Mouse (Mus musculus): ENCODE results near the gene Llph. TPM values are rescaled to one million over a fixed set of nuclear protein-coding genes. Genes with fewer than 3 reads are reported as not detected.

Llph gene
- 39.9 and 44.4 TPM in 2 replicates for polyA plus RNA-seq (2012; ENCODE audit: insufficient read depth, insufficient read length, missing spikeins)

DNA sequence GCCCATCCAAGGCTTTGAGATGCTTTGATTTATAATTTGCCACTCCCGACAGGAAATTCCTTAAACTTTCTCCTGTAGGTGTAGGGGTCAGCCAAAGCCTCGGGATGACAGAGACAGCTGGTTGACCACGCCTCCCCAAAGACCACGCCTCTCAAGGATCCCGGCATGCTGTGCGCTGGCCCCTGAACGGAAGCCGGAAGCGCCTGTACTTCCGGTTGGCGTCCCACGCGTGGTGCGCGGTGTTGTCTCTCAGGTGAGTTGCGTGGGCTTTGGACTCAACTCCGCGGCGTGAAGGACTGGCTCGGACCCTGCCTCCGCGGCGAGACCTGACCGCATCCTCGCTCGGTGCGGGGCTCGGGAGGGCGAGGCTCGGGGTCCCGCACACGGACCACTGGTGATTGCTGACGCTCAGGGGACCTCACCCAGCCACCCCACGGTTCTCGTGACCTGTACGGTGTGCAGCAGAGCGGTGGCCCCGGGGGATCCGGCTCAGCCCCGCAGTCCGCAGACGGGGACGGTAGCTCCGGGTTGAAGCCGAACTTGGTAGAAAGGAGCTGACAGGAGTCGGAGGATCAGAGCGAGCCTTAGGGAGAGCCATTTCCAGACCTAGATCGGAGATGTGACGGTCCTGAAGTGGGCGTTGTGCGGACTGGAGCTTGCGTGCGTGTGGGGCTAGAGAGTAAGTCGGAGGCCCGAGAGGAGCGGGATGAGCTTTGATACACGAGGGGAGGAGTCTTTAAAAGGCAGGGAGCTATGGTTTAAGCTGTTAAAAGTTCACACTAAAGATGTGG lies at the start of gene Llph:
Gene Llph (plus strand): TSS at position 200 of the 791 bp plus-strand sequence.
- H3K4me1 ChIP-seq (ENCODE audit: control insufficient read depth, insufficient read depth, insufficient read length, low read length) = peaks cover 2% of the 10 kb centered on the region; the same call in 1 of the 2 replicates
- H3K4me3 ChIP-seq (ENCODE audit: insufficient read depth, low read depth, low read length) = peak within 1 kb of the TSS; percentile 93
- peak within 1 kb of the TSS; percentile 60 for H3K27ac ChIP-seq (replicated peaks; ENCODE audit: low read depth, low read length)

DNA sequence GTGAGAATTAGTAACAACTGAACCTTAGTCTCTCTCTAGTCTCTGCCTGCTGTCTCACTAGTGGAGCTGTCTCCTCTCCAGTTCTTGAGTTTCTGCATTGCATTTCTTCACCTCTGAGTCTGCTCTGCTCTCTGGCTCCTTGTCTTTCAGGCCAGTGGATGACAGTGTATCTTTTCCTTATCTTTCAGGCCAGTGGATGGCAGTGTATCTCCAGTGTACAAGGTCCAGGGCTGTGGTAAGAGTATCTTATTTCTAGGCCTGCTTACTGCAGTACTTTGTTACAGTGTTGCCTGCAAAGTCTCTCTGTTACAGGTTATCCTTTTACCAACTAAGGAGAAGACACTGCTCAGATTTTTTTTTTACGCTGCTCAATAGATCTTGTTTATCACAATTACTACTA lies 44.0 kb upstream of the Llph start:
- no peak overlapping the region for H3K4me3 ChIP-seq (ENCODE audit: insufficient read depth, low read depth, low read length)

DNA sequence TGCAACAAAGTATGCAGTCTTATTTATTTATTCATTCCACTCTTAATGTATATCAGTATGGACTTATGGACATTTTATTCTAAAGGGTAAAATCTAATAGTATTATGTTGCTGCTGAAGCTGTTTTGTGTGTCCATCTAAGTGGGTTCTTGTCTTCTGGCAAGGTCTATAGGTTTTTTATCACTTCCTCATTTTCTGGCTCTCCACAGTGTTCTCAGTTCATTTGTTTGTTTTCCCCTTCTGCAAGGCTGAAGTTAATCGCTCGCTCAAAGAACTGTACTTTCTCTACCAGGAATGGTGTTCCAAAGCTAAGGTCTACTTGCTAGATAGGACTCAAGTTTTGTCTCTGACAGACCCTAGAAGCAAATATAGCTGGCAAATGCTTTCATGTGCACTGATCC lies 43.5 kb upstream of the Llph start:
- H3K4me1 ChIP-seq (ENCODE audit: control insufficient read depth, insufficient read depth, insufficient read length, low read length) = no peaks in the 10 kb centered on the region
- H3K4me3 ChIP-seq (ENCODE audit: insufficient read depth, low read depth, low read length) = no peak overlapping the region
- H3K27ac ChIP-seq (replicated peaks; ENCODE audit: low read depth, low read length) = no peak overlapping the region

More for the DNA sequence above, 44.0 kb upstream of the Llph start:
- Histone ChIP-seq H3K27ac (replicated peaks; ENCODE audit: low read depth, low read length) (no peak overlapping the region), H3K4me1 (ENCODE audit: control insufficient read depth, insufficient read depth, insufficient read length, low read length) (no peaks in the 10 kb centered on the region)

DNA sequence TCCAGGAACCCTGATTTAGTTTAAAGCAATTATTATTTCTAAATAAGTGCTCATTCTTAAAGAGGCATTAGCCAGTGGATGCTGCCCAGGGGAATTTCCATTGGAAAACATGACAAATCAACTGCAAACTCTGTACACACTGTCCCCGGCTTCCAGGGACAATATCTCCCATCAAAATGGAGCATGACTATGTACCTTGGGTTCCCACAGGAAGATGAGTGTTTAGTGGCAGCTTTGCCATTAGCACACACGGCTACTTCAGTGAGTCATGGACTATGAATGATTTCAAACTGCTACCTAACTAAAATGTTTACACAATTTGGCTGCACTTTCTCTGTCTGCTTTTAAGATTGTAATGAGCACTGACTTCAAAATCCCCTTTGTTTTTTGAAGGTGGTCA lies 38.4 kb upstream of the Llph start:
- Histone ChIP-seq H3K4me3 (ENCODE audit: insufficient read depth, low read depth, low read length) (no peak overlapping the region), H3K27ac (replicated peaks; ENCODE audit: low read depth, low read length) (no peak overlapping the region), H3K4me1 (ENCODE audit: control insufficient read depth, insufficient read depth, insufficient read length, low read length) (peaks cover 8% of the 10 kb centered on the region; the same call in 1 of the 2 replicates)

DNA sequence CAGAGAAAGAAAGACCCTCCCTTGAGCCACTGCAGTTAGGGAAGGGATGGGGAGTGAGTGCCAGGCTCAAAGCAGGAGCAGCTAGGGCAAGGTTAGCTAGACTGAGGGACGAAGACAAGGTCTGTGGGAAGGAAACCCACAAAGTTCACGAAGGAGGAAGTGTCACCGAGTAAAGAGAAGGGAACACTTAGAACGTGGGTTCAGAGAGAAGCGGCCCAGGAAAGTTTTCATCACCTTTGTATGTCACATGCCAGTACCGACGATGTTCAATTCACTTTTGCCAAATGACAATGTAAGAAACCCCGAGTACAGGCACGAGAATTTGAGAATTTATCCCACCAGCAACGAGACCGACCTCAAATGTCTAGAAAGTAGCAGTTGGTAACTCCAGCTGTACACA lies 37.6 kb upstream of the Llph start:
- H3K4me3 ChIP-seq (ENCODE audit: insufficient read depth, low read depth, low read length) = no peak overlapping the region
- peaks cover 8% of the 10 kb centered on the region; the same call in 1 of the 2 replicates for H3K4me1 ChIP-seq (ENCODE audit: control insufficient read depth, insufficient read depth, insufficient read length, low read length)
- no peak overlapping the region; the same call in 1 of the 2 replicates for H3K27ac ChIP-seq (replicated peaks; ENCODE audit: low read depth, low read length)

DNA sequence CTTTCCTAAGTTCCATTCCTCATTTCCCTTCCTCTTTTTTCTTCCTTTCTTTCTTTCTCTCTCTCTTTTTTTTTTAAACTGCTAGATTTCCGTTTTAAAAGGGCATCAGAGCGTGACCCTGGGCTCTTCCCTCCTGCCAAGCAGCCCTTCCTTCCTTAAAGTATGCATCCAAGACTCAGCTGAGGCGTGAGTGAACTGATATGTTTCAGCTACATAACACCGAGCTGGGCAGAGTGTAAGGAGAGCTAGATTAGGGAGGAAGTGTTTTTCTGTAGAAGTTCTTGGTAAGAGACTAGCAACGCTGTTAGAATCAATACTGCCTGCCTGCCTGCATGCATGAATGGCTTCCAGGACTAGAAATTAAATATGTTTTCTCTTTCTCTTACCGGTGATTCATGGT lies 37.1 kb upstream of the Llph start:
- Histone ChIP-seq H3K27ac (replicated peaks; ENCODE audit: low read depth, low read length) (no peak overlapping the region), H3K4me1 (ENCODE audit: control insufficient read depth, insufficient read depth, insufficient read length, low read length) (peaks cover 8% of the 10 kb centered on the region; the same call in 1 of the 2 replicates), H3K4me3 (ENCODE audit: insufficient read depth, low read depth, low read length) (no peak overlapping the region)

DNA sequence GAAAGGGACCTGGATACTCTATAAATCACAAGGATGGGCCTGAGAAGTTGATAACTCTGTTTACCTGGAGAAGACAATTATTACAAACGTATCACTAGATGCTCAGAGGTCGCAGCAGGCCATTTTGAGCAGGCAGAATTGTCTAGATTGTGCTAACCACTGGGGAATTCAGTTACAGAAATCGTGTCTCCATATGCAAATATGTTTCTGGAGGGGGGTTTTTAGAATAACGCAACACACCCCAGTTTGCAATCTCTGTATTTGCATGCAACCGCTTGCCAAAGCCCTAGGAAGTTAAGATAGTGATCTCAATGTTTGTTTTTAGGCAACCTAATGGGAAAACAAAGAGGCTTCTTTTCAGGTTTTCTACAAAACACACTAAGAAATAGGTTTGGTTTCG lies 35.7 kb upstream of the Llph start:
- Histone ChIP-seq H3K4me3 (ENCODE audit: insufficient read depth, low read depth, low read length) (no peak overlapping the region), H3K27ac (replicated peaks; ENCODE audit: low read depth, low read length) (no peak overlapping the region), H3K4me1 (ENCODE audit: control insufficient read depth, insufficient read depth, insufficient read length, low read length) (peaks cover 8% of the 10 kb centered on the region; the same call in 1 of the 2 replicates)

DNA sequence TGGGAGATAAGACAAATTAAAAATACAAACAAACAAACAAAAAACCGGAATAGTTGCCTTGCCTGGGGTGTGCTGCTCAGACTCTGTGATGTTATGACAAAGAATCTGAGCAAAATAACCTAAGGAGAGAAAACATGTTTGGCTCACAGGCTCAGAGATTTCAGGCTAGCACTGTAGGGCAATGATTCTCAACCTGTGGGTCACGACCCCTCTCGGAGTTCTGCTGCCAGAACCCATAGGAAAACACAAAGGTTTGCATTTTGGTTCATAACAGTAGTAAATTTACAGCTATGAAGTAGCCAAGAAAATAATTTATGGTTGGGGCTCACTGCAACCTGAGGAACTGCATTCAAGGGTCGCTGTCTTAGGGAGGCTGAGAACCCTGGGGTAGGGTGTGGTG lies 34.6 kb upstream of the Llph start:
- Histone ChIP-seq H3K27ac (replicated peaks; ENCODE audit: low read depth, low read length) (no peak overlapping the region), H3K4me3 (ENCODE audit: insufficient read depth, low read depth, low read length) (no peak overlapping the region), H3K4me1 (ENCODE audit: control insufficient read depth, insufficient read depth, insufficient read length, low read length) (peaks cover 8% of the 10 kb centered on the region; the same call in 1 of the 2 replicates)

DNA sequence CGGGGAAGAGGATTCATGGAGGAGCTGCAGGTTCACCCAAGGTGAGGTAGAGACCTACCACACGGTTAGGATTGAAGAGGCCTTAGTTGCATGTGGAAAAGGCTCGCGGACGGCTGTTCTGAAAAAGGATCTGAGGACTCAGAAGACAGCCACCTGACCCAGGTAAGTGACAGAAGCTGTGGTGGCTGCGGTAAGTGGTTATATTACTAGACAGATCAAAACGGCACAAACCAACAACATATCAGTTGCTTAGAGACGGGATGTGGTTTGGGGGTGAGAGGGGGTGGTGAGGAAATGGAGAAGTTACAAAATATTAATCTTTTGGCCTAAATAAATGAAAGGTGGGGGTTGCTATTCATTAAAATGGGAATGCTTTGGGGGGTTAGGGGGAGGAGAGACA lies 33.6 kb upstream of the Llph start:
- peaks cover 8% of the 10 kb centered on the region; the same call in 1 of the 2 replicates for H3K4me1 ChIP-seq (ENCODE audit: control insufficient read depth, insufficient read depth, insufficient read length, low read length)
- H3K27ac ChIP-seq (replicated peaks; ENCODE audit: low read depth, low read length) = no peak overlapping the region
- H3K4me3 ChIP-seq (ENCODE audit: insufficient read depth, low read depth, low read length) = no peak overlapping the region

DNA sequence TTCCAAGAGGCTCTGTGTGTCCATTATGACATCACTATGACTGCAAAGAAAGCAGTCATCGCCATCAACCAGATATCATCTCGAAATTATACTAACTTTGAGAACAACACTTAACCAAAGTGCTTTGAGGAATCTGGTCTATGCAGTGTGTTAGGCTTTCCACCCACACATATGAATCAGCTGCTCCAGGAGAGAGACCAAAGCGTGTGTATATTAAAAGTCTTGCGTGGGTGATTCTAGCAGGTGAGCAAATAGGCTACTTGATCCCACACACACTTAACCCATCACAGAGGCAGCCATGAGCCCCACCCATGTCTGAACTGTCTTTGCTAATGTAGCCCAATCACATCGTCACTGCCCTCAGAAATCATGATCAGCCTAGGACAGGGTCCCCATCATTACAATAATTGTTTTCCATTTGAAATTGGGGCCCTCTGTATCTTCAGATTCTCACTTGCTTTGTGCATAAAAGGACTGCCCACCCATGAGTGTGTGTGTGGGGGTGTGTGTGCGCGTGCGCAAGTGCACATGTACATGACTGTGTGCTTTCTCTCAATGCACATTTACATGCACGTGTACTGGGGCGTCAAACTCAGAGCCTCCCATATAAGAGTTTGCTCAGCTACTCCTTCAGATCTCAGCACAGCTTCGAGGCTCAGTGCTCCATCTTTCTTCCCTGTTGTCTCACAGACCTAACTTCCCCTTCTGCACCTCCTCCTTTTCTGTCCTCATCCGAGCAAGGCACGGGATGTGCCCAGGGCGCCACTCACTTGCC lies 29.6 kb upstream of the Llph start:
- Histone ChIP-seq H3K4me3 (ENCODE audit: insufficient read depth, low read depth, low read length) (no peak overlapping the region), H3K4me1 (ENCODE audit: control insufficient read depth, insufficient read depth, insufficient read length, low read length) (no peaks in the 10 kb centered on the region), H3K27ac (replicated peaks; ENCODE audit: low read depth, low read length) (no peak overlapping the region)

DNA sequence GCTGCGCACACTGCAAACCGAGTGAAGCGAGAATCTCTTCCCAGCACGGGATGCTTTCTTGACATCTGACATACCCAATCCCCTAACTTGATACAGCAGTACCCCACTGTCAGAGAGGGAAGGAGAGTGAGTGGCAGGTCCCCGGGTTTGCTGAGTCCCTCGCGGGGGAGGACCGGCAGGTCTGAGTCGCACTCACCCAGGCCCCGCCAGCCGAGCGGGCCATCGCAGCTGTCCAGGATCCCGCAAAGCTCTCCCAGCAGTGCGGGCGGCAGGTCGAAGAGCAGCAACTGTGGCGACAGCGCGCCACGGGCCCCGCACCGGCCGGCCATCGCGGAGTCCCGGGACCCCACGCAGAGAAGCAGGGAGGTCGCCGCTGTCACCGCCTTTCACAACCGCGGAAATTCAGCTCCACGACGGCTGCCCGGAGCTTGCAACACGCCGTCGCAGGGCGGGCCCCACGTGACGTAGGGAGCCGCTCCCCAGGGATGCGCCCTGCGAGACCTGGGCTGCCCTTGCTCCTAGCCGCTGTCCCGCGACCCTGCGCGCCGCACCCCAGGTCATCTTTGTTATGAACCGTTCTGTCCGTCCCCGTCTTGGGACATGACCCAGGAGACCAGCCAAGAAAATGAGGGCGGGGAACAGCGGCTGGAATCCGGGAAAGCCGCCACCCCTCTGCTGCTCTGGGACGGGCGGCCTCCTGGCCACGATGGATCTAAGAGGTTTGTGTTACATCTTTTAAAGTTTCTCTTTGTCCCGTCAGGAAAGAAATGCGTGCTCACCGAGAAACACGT lies 25.5 kb upstream of the Llph start, which contains the start of gene Tmbim4:
Gene Tmbim4 (plus strand): TSS at position 460 of the 791 bp plus-strand sequence.
- peak within 1 kb of the TSS; percentile 91 for H3K4me3 ChIP-seq (ENCODE audit: insufficient read depth, low read depth, low read length)
- no peaks in the 10 kb centered on the region for H3K4me1 ChIP-seq (ENCODE audit: control insufficient read depth, insufficient read depth, insufficient read length, low read length)
- H3K27ac ChIP-seq (replicated peaks; ENCODE audit: low read depth, low read length) = peak within 1 kb of the TSS; percentile 75

DNA sequence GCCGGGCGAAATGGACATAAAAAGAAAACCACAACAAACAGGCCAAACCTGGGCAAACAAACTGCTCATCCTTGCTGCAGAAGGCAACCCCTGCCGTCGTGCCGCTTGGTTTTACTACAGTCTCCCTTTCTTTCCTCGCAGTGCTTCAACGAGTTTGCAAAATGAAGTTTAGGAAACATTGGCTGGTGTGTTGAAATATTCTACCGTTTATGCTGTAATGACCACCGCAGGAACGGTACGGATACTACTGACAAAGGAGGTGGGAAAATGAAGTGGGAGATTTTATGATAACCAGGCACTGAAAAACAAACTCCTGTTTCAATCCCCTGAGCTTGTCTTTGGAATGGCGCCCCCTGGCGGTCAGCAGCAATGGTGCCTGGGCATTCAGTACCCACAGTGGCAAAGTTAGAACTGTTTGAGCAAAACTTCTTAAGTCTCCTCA lies 24.9 kb upstream of the Llph start, which contains the start of gene Irak3:
Gene Irak3 (minus strand): TSS at position 170 of the 442 bp plus-strand sequence.
- Histone ChIP-seq H3K27ac (replicated peaks; ENCODE audit: low read depth, low read length) (peak within 1 kb of the TSS; percentile 75), H3K4me1 (ENCODE audit: control insufficient read depth, insufficient read depth, insufficient read length, low read length) (no peaks in the 10 kb centered on the region), H3K4me3 (ENCODE audit: insufficient read depth, low read depth, low read length) (peak within 1 kb of the TSS; percentile 91)

DNA sequence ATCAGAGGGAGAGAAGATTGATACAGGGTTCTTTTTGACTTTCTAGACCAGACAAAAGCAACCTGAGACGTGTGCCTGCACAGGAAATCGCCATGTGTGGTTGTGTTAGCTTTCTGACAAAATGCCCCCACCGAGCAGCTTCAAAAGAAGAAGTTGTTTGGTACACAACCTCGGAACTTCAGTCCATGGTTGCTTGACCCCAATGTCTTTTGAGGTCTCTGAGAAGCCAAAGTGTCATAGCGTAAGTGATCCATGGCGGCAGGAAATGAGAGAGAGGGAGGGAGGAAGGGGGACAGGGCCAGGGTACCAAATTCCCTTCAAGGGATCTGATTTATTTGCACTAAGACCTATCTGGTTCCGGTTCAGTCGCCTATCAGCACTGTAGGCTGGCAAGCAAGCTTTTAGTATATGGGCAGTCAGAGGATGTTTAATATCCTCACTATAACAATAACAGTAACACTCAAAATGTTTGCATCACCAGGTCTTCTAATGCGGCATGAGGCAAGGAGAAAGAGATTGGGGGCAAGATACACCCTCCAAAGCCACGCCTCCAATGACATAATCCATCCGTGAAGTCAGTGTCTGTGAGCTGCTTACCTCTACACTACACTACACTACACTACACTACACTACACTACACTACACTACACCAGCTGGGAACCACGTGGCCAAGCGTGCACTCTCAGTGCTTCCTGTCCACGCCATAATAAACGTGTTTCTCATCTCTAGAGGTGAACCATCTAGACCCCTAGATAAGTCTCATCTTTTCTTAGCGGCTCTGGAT lies 24.2 kb upstream of the Llph start:
- Histone ChIP-seq H3K4me1 (ENCODE audit: control insufficient read depth, insufficient read depth, insufficient read length, low read length) (no peaks in the 10 kb centered on the region), H3K4me3 (ENCODE audit: insufficient read depth, low read depth, low read length) (no peak overlapping the region), H3K27ac (replicated peaks; ENCODE audit: low read depth, low read length) (no peak overlapping the region)

DNA sequence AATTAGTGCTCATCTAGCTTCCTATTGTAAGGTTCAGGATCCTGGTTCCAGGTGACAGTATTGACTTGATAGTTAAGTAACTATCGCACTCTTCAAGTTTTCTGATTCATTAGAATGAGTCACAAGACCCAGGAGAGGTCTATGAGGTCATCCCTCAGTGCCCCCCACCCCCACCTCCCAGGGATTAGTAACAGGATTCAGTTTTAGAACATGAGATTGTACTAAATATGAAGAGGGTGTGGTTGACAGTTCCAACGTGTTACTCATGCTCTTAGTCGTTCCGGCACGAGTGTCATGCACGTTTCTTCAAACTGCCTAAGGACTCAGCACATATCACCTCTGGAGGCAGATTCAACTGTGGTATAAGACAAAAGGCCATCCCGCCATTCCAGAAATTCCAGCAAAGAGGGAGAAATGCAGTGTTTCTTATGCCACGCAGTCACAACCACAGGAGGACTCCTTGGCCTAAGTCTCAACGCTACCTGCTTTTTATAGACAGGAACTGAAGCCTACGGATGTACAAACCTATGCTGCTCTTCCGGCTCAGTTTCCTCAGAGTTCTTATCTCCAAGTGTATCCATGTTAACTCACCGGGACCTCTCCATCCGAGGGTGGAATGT lies 22.2 kb upstream of the Llph start:
- Histone ChIP-seq H3K27ac (replicated peaks; ENCODE audit: low read depth, low read length) (no peak overlapping the region), H3K4me1 (ENCODE audit: control insufficient read depth, insufficient read depth, insufficient read length, low read length) (no peaks in the 10 kb centered on the region), H3K4me3 (ENCODE audit: insufficient read depth, low read depth, low read length) (no peak overlapping the region)
